Comparison of ENCODE assay signal across 21 mouse cellular contexts in genomic region chr15:11756786-11757185, GRCm38 (mm10).
A peak's percentile ranks its signal among the peaks of the same experiment; 100 is the strongest.
DNase-seq lines count a peak whose midpoint lies in the region; TF ChIP-seq lines count a peak whose summit lies in the region.
"Had no signal": no experiment of that assay in that cellular context is flagged by ENCODE, and none has a peak within 500 bp of the region (broad histone marks: within the 10 kb centered on the region; RNA-seq: fewer than 3 reads in every experiment).

No protein-coding gene starts in this region.

- TF ChIP-seq EP300 in heart, adult 2 months (IDR thresholded peaks at IDR 0.05; ENCODE audit: insufficient read depth, low read depth, low read length): no peak

- H3K4me1 ChIP-seq in heart, adult 2 months (ENCODE audit: control insufficient read depth, insufficient read depth, low read length): no peaks in the 10 kb centered on the region

- H3K27ac ChIP-seq in heart, adult 2 months: no peak overlapping the region

- TF ChIP-seq CTCF in heart, adult 2 months (IDR thresholded peaks at IDR 0.05): no peak

- peak; percentile 66 for DNase-seq in heart, adult 11 months
- no peak for DNase-seq in heart, adult 2 months
- DNase-seq in R1 (ENCODE audit: low read depth, low spot score) (peak; percentile 82), ZHBTc4 (ENCODE audit: low read depth, low spot score) (peak; percentile 58)
- no peak for DNase-seq in gastrocnemius, postnatal 14 days
- DNase-seq in lung, postnatal 36 days: no peak
- DNase-seq: adrenal gland, adult 2 months; adrenal gland, adult 8-10 months; adrenal gland, postnatal 10 days; adrenal gland, postnatal 14 days; adrenal gland, postnatal 25 days; adrenal gland, postnatal 36 days; B cell, adult 2 months; cerebellum, adult 11 months; cerebellum, adult 11-12 months; cerebellum, adult 18-20 months; cerebellum, adult 2 months; cerebellum, adult 8-10 months had no signal

- no peak for TF ChIP-seq POLR2A in heart, adult 2 months (IDR thresholded peaks at IDR 0.05; ENCODE audit: insufficient read depth, low read depth, low read length)

- no peaks in the 10 kb centered on the region for H3K36me3 ChIP-seq in heart, adult 2 months (ENCODE audit: control insufficient read depth, insufficient read depth, low read length)
- H3K36me3 ChIP-seq: G1E had no signal

- H3K79me2 ChIP-seq in heart, adult 2 months (replicated peaks; ENCODE audit: control insufficient read depth, insufficient read depth, low read length): no peaks in the 10 kb centered on the region

- no peaks in the 10 kb centered on the region for H3K27me3 ChIP-seq in heart, adult 2 months (ENCODE audit: control insufficient read depth, insufficient read depth, low read length)
- H3K27me3 ChIP-seq: CH12.LX, Patski had no signal

- H3K4me3 ChIP-seq in heart, adult 2 months: no peak overlapping the region

- WGBS in heart, adult 2 months: 44% methylated on average over 7 of the region's 7 CpGs

- intact Hi-C loops in heart, adult 2 months (cut with DNase I): loop anchor here (10.0 kb wide), 1 partner anchor 352 kb away; no protein-coding TSS in a partner anchor
- intact Hi-C loops in gastrocnemius, postnatal 14 days (cut with DNase I; ENCODE audit: low total_unique reads): no loop called here

- H3K9ac ChIP-seq in heart, adult 2 months (ENCODE audit: low read depth, low read length): no peak overlapping the region

Comparison
In these comparisons a context has a peak if more than half of its experiments do, and no peak if none do; other contexts are left out.
1. DNase-seq: peak in heart, adult 11 months (single experiment), R1 (single experiment) and ZHBTc4 (single experiment); none in heart, adult 2 months (0 of 2), gastrocnemius, postnatal 14 days (single experiment) and lung, postnatal 36 days (single experiment).